In genomic region chr5:115508859-115509147, GRCm38 (mm10) we compare ENCODE assay signal across 9 mouse cellular contexts. TPM values are rescaled to one million over a fixed set of nuclear protein-coding genes. Genes with fewer than 3 reads are reported as not detected.
A peak's percentile ranks its signal among the peaks of the same experiment; 100 is the strongest.
DNase-seq lines count a peak whose midpoint lies in the region; ATAC-seq and TF ChIP-seq lines count a peak whose summit lies in the region.
"Had no signal": no experiment of that assay in that cellular context is flagged by ENCODE, and none has a peak within 500 bp of the region (broad histone marks: within the 10 kb centered on the region; RNA-seq: fewer than 3 reads in every experiment).

No protein-coding gene starts in this region.

- no peaks in the 10 kb centered on the region for H3K27me3 ChIP-seq in lung, embryonic 14.5 days (ENCODE audit: insufficient read depth, low read length)
- H3K27me3 ChIP-seq in heart, adult 2 months (ENCODE audit: control insufficient read depth, insufficient read depth, low read length) = no peaks in the 10 kb centered on the region
- peaks cover 16% of the 10 kb centered on the region; the same call in 1 of the 2 replicates for H3K27me3 ChIP-seq in midbrain, embryonic 12.5 days

- peak; percentile 43 for DNase-seq in lung, embryonic 14.5 days
- no peak for DNase-seq in lung, postnatal 36 days
- peak; percentile 68 to 70 for DNase-seq in heart, adult 2 months
- peak; percentile 94 for DNase-seq in kidney, adult 9 months
- DNase-seq in adrenal gland, postnatal 14 days = no peak
- no peak for DNase-seq in adrenal gland, adult 18-20 months (ENCODE audit: low spot score in 2 of 2)
- DNase-seq in adrenal gland, postnatal 36 days = no peak

- H3K4me3 ChIP-seq in lung, embryonic 14.5 days (ENCODE audit: low read depth, low read length) = peak overlapping the region; percentile 95
- H3K4me3 ChIP-seq in heart, adult 2 months = peak overlapping the region; percentile 96
- peak overlapping the region; percentile 21 for H3K4me3 ChIP-seq in midbrain, embryonic 12.5 days

- H3K79me2 ChIP-seq in heart, adult 2 months (replicated peaks; ENCODE audit: control insufficient read depth, insufficient read depth, low read length) = peaks cover 19% of the 10 kb centered on the region

- TF ChIP-seq POLR2A in heart, adult 2 months (IDR thresholded peaks at IDR 0.05; ENCODE audit: insufficient read depth, low read depth, low read length) = peak; percentile 50; the same call in 1 of the 2 replicates

- H3K9ac ChIP-seq in lung, embryonic 14.5 days = peak overlapping the region; percentile 89
- H3K9ac ChIP-seq in heart, adult 2 months (ENCODE audit: low read depth, low read length) = peak overlapping the region; percentile 99
- H3K9ac ChIP-seq in midbrain, embryonic 12.5 days (replicated peaks) = peak overlapping the region; percentile 83

- peak overlapping the region; percentile 77; the same call in 1 of the 2 replicates for H3K27ac ChIP-seq in lung, embryonic 14.5 days (ENCODE audit: low read depth)
- peak overlapping the region; percentile 98 for H3K27ac ChIP-seq in heart, adult 2 months
- no peak overlapping the region for H3K27ac ChIP-seq in midbrain, embryonic 12.5 days (replicated peaks)

- intact Hi-C loops in heart, adult 2 months (cut with DNase I) = loop anchor here (2.0 kb wide), 1 partner anchor 14 kb away; no protein-coding TSS in a partner anchor

- WGBS in lung, embryonic 14.5 days = 32% methylated on average over 10 of the region's 10 CpGs
- 14% methylated on average over 10 of the region's 10 CpGs for WGBS in heart, adult 2 months
- 30% methylated on average over 10 of the region's 10 CpGs for WGBS in midbrain, embryonic 12.5 days

- H3K4me1 ChIP-seq in lung, embryonic 14.5 days (ENCODE audit: insufficient read depth) = peaks cover 20% of the 10 kb centered on the region
- peaks cover 18% of the 10 kb centered on the region for H3K4me1 ChIP-seq in heart, adult 2 months (ENCODE audit: control insufficient read depth, insufficient read depth, low read length)
- peaks cover 36% of the 10 kb centered on the region for H3K4me1 ChIP-seq in midbrain, embryonic 12.5 days

- H3K36me3 ChIP-seq in lung, embryonic 14.5 days (ENCODE audit: insufficient read depth) = 0 out of 2 replicates have a peak, but pooled peaks cover 6% of the 10 kb centered on the region
- H3K36me3 ChIP-seq in heart, adult 2 months (ENCODE audit: control insufficient read depth, insufficient read depth, low read length) = no peaks in the 10 kb centered on the region
- H3K36me3 ChIP-seq in midbrain, embryonic 12.5 days = no peaks in the 10 kb centered on the region

- peak overlapping the region; percentile 95 for H3K4me2 ChIP-seq in lung, embryonic 14.5 days
- peak overlapping the region; percentile 90 for H3K4me2 ChIP-seq in midbrain, embryonic 12.5 days (replicated peaks)

- no peak for TF ChIP-seq CTCF in lung, embryonic 14.5 days (IDR thresholded peaks at IDR 0.05; ENCODE audit: low read depth)
- no peak for TF ChIP-seq CTCF in heart, adult 2 months (IDR thresholded peaks at IDR 0.05)

- no peaks in the 10 kb centered on the region for H3K9me3 ChIP-seq in lung, embryonic 14.5 days (ENCODE audit: low read depth, low read length)
- no peaks in the 10 kb centered on the region for H3K9me3 ChIP-seq in midbrain, embryonic 12.5 days

- TF ChIP-seq EP300 in heart, adult 2 months (IDR thresholded peaks at IDR 0.05; ENCODE audit: insufficient read depth, low read depth, low read length) = no peak

- ATAC-seq in lung, embryonic 14.5 days (ENCODE audit: insufficient read depth) = peak; percentile 42
- no peak for ATAC-seq in midbrain, embryonic 12.5 days (ENCODE audit: low FRiP score, low read depth)

RNA-seq across cellular contexts. Expression of gene Pxn, which starts 2.3 kb away (rescaled TPM):
- 22.3 and 25.2 TPM in 2 replicates for polyA plus RNA-seq in lung, embryonic 14.5 days (2014; fragmentation: Nextera tagmentation; extraction: Ambion mirVana)
- 10 to 100 TPM; 35.9 to 37.1 TPM for total RNA-seq in heart, adult 2 months (2021)
- polyA plus RNA-seq in heart, adult 2 months (2012; rRNA removed) = 51.9 and 56.5 TPM in 2 replicates
- 24.0 and 27.2 TPM in 2 replicates for polyA plus RNA-seq in midbrain, embryonic 12.5 days (2016; fragmentation: Nextera tagmentation; extraction: Ambion mirVana)
- 48.9 and 54.8 TPM in 2 replicates for total RNA-seq in adrenal gland, postnatal 14 days (2021)
- total RNA-seq in adrenal gland, adult 18-20 months (2021) = 10 to 100 TPM; 34.1 to 42.2 TPM
- total RNA-seq in adrenal gland, postnatal 36 days (2021) = 10 to 100 TPM; 33.5 to 54.2 TPM

RNA-seq across cellular contexts. Expression of gene Sirt4, which starts 24.3 kb away (rescaled TPM):
- 22.8 and 23.9 TPM in 2 replicates for polyA plus RNA-seq in lung, embryonic 14.5 days (2014; fragmentation: Nextera tagmentation; extraction: Ambion mirVana)
- total RNA-seq in heart, adult 2 months (2021) = 10 to 100 TPM; 15.3 to 18.8 TPM
- polyA plus RNA-seq in heart, adult 2 months (2012; rRNA removed) = 25.1 and 31.3 TPM in 2 replicates
- polyA plus RNA-seq in midbrain, embryonic 12.5 days (2016; fragmentation: Nextera tagmentation; extraction: Ambion mirVana) = 24.2 and 26.2 TPM in 2 replicates
- 18.1 and 23.5 TPM in 2 replicates for total RNA-seq in adrenal gland, postnatal 14 days (2021)
- 10 to 100 TPM; 18.1 to 21.2 TPM for total RNA-seq in adrenal gland, adult 18-20 months (2021)
- 10 to 100 TPM; 20.8 to 22.6 TPM for total RNA-seq in adrenal gland, postnatal 36 days (2021)

RNA-seq across cellular contexts. Expression of gene Pla2g1b, which starts 42.7 kb away (rescaled TPM):
- 4.5 and 5.6 TPM in 2 replicates for polyA plus RNA-seq in lung, embryonic 14.5 days (2014; fragmentation: Nextera tagmentation; extraction: Ambion mirVana)
- total RNA-seq in heart, adult 2 months (2021) = not detected
- not detected in 2 replicates for polyA plus RNA-seq in heart, adult 2 months (2012; rRNA removed)
- not detected in 2 replicates for polyA plus RNA-seq in midbrain, embryonic 12.5 days (2016; fragmentation: Nextera tagmentation; extraction: Ambion mirVana)
- not detected in 2 replicates for total RNA-seq in adrenal gland, postnatal 14 days (2021)
- not detected for total RNA-seq in adrenal gland, adult 18-20 months (2021)
- total RNA-seq in adrenal gland, postnatal 36 days (2021) = not detected
- total RNA-seq: left cerebral cortex, postnatal 10 days had no signal

RNA-seq across cellular contexts. Expression of gene Rplp0, which starts 50.5 kb away (rescaled TPM):
- 1,859 and 1,954 TPM in 2 replicates for polyA plus RNA-seq in lung, embryonic 14.5 days (2014; fragmentation: Nextera tagmentation; extraction: Ambion mirVana)
- 100 to 1,000 TPM; 587 to 705 TPM for total RNA-seq in heart, adult 2 months (2021)
- polyA plus RNA-seq in heart, adult 2 months (2012; rRNA removed) = 1,240 and 1,274 TPM in 2 replicates
- 863 and 871 TPM in 2 replicates for polyA plus RNA-seq in midbrain, embryonic 12.5 days (2016; fragmentation: Nextera tagmentation; extraction: Ambion mirVana)
- total RNA-seq in adrenal gland, postnatal 14 days (2021) = 786 and 963 TPM in 2 replicates
- total RNA-seq in adrenal gland, adult 18-20 months (2021) = 100 to 1,000 TPM; 706 to 758 TPM
- 100 to 1,000 TPM; 829 to 906 TPM for total RNA-seq in adrenal gland, postnatal 36 days (2021)

RNA-seq across cellular contexts. Expression of gene Gcn1l1, which starts 56.3 kb away (rescaled TPM):
- polyA plus RNA-seq in lung, embryonic 14.5 days (2014; fragmentation: Nextera tagmentation; extraction: Ambion mirVana) = 52.9 and 58.8 TPM in 2 replicates
- total RNA-seq in heart, adult 2 months (2021) = 10 to 100 TPM; 34.2 to 40.1 TPM
- 21.5 and 34.6 TPM in 2 replicates for polyA plus RNA-seq in heart, adult 2 months (2012; rRNA removed)
- polyA plus RNA-seq in midbrain, embryonic 12.5 days (2016; fragmentation: Nextera tagmentation; extraction: Ambion mirVana) = 63.1 and 65.3 TPM in 2 replicates
- 59.7 and 60.4 TPM in 2 replicates for total RNA-seq in adrenal gland, postnatal 14 days (2021)
- 10 to 100 TPM; 51.7 to 59.0 TPM for total RNA-seq in adrenal gland, adult 18-20 months (2021)
- total RNA-seq in adrenal gland, postnatal 36 days (2021) = 10 to 100 TPM; 53.9 to 69.5 TPM

Comparison
In these comparisons a context has a peak if more than half of its experiments do, and no peak if none do; other contexts are left out.
1. DNase-seq: peak in lung, embryonic 14.5 days (single experiment), heart, adult 2 months (2 of 2) and kidney, adult 9 months (single experiment); none in lung, postnatal 36 days (single experiment), adrenal gland, postnatal 14 days (single experiment), adrenal gland, adult 18-20 months (0 of 2) and adrenal gland, postnatal 36 days (0 of 2).
2. H3K4me3 ChIP-seq: peak in every context shown above with its lines; median percentile 96 in heart, adult 2 months; 95 in lung, embryonic 14.5 days; 21 in midbrain, embryonic 12.5 days.
3. Peak in every context shown above with its lines, with median percentiles within 50 percentile points of each other: H3K9ac ChIP-seq.